Mouse (Mus musculus): ENCODE measurements at regions not wholly inside any gene's neighbourhood (a gene's known extent, or its start where the extent isn't known, plus 50 kb on each side); places are given as distances from the start of the nearest gene placed in this dataset.
A peak's percentile ranks its signal among the peaks of the same experiment; 100 is the strongest.

GRCm38 (mm10) chr5:111506821-111507220 is 89.7 kb downstream of the Mn1 start:
- Histone ChIP-seq H3K4me3 (ENCODE audit: control insufficient read depth, insufficient read depth, low read length) (no peak overlapping the region), H3K27me3 (ENCODE audit: control insufficient read depth, insufficient read depth, low read length) (no peaks in the 10 kb centered on the region), H3K27ac (ENCODE audit: control insufficient read depth, insufficient read depth, low read length) (no peak overlapping the region), H3K36me3 (ENCODE audit: control insufficient read depth, insufficient read depth, low read length) (no peaks in the 10 kb centered on the region), H3K4me1 (replicated peaks; ENCODE audit: control insufficient read depth, insufficient read depth, low read length) (peaks cover 56% of the 10 kb centered on the region)
- TF ChIP-seq CTCF (IDR thresholded peaks at IDR 0.05; ENCODE audit: borderline replicate concordance, control insufficient read depth, extremely low read depth, insufficient read depth, low read length, poor library complexity), result no peak
- no peak for TF ChIP-seq POLR2A (IDR thresholded peaks at IDR 0.05; ENCODE audit: control insufficient read depth, extremely low read depth, insufficient read depth, low read length, poor library complexity)
- DNase-seq, result no peak
- WGBS, result 85% methylated on average over 6 of the region's 6 CpGs

- H3K27ac ChIP-seq (ENCODE audit: control insufficient read depth, insufficient read depth, low read length), result no peak overlapping the region
- peaks cover 55% of the 10 kb centered on the region for H3K4me1 ChIP-seq (replicated peaks; ENCODE audit: control insufficient read depth, insufficient read depth, low read length)
- H3K4me3 ChIP-seq (ENCODE audit: control insufficient read depth, insufficient read depth, low read length), result no peak overlapping the region
- H3K36me3 ChIP-seq (ENCODE audit: control insufficient read depth, insufficient read depth, low read length), result no peaks in the 10 kb centered on the region
- TF ChIP-seq CTCF (IDR thresholded peaks at IDR 0.05; ENCODE audit: borderline replicate concordance, control insufficient read depth, extremely low read depth, insufficient read depth, low read length, poor library complexity) (no peak), POLR2A (IDR thresholded peaks at IDR 0.05; ENCODE audit: control insufficient read depth, extremely low read depth, insufficient read depth, low read length, poor library complexity) (no peak)
- DNase-seq, result no peak
- WGBS, result 89% methylated on average over 2 of the region's 2 CpGs
- H3K27me3 ChIP-seq (ENCODE audit: control insufficient read depth, insufficient read depth, low read length), result no peaks in the 10 kb centered on the region
Observed at GRCm38 (mm10) chr5:111507332-111507731, 90.2 kb downstream of the Mn1 start.

- no peaks in the 10 kb centered on the region for H3K36me3 ChIP-seq (ENCODE audit: control insufficient read depth, insufficient read depth, low read length)
- peaks cover 55% of the 10 kb centered on the region for H3K4me1 ChIP-seq (replicated peaks; ENCODE audit: control insufficient read depth, insufficient read depth, low read length)
- TF ChIP-seq CTCF (IDR thresholded peaks at IDR 0.05; ENCODE audit: borderline replicate concordance, control insufficient read depth, extremely low read depth, insufficient read depth, low read length, poor library complexity) (no peak), POLR2A (IDR thresholded peaks at IDR 0.05; ENCODE audit: control insufficient read depth, extremely low read depth, insufficient read depth, low read length, poor library complexity) (peak; percentile 77; the same call in 1 of the 2 replicates)
- peak overlapping the region; percentile 60 for H3K4me3 ChIP-seq (ENCODE audit: control insufficient read depth, insufficient read depth, low read length)
- under 1% methylated on average over 21 of the region's 21 CpGs for WGBS
- peak; percentile 97 for DNase-seq
- H3K27me3 ChIP-seq (ENCODE audit: control insufficient read depth, insufficient read depth, low read length), result no peaks in the 10 kb centered on the region
- H3K27ac ChIP-seq (ENCODE audit: control insufficient read depth, insufficient read depth, low read length), result peak overlapping the region; percentile 94
Observed at GRCm38 (mm10) chr5:111509014-111509561, 91.9 kb downstream of the Mn1 start.

GRCm38 (mm10) chr5:111509575-111510057 is 92.5 kb downstream of the Mn1 start:
- Histone ChIP-seq H3K4me1 (replicated peaks; ENCODE audit: control insufficient read depth, insufficient read depth, low read length) (peaks cover 55% of the 10 kb centered on the region), H3K4me3 (ENCODE audit: control insufficient read depth, insufficient read depth, low read length) (peak overlapping the region; percentile 60), H3K27ac (ENCODE audit: control insufficient read depth, insufficient read depth, low read length) (peak overlapping the region; percentile 94), H3K36me3 (ENCODE audit: control insufficient read depth, insufficient read depth, low read length) (no peaks in the 10 kb centered on the region), H3K27me3 (ENCODE audit: control insufficient read depth, insufficient read depth, low read length) (no peaks in the 10 kb centered on the region)
- DNase-seq, result peak; percentile 62
- 2% methylated on average over 9 of the region's 9 CpGs for WGBS
- TF ChIP-seq POLR2A (IDR thresholded peaks at IDR 0.05; ENCODE audit: control insufficient read depth, extremely low read depth, insufficient read depth, low read length, poor library complexity), result no peak
- no peak for TF ChIP-seq CTCF (IDR thresholded peaks at IDR 0.05; ENCODE audit: borderline replicate concordance, control insufficient read depth, extremely low read depth, insufficient read depth, low read length, poor library complexity)

- H3K27ac ChIP-seq (ENCODE audit: control insufficient read depth, insufficient read depth, low read length), result peak overlapping the region; percentile 94
Observed at GRCm38 (mm10) chr5:111510183-111510878, 93.2 kb downstream of the Mn1 start.

GRCm38 (mm10) chr5:111510879-111511231 is 93.7 kb downstream of the Mn1 start:
- Histone ChIP-seq H3K36me3 (ENCODE audit: control insufficient read depth, insufficient read depth, low read length) (no peaks in the 10 kb centered on the region), H3K4me1 (replicated peaks; ENCODE audit: control insufficient read depth, insufficient read depth, low read length) (peaks cover 47% of the 10 kb centered on the region), H3K27ac (ENCODE audit: control insufficient read depth, insufficient read depth, low read length) (peak overlapping the region; percentile 94), H3K27me3 (ENCODE audit: control insufficient read depth, insufficient read depth, low read length) (no peaks in the 10 kb centered on the region), H3K4me3 (ENCODE audit: control insufficient read depth, insufficient read depth, low read length) (no peak overlapping the region)
- DNase-seq, result no peak
- WGBS, result 26% methylated on average over 6 of the region's 6 CpGs
- TF ChIP-seq CTCF (IDR thresholded peaks at IDR 0.05; ENCODE audit: borderline replicate concordance, control insufficient read depth, extremely low read depth, insufficient read depth, low read length, poor library complexity) (no peak), POLR2A (IDR thresholded peaks at IDR 0.05; ENCODE audit: control insufficient read depth, extremely low read depth, insufficient read depth, low read length, poor library complexity) (no peak)

More at GRCm38 (mm10) chr5:111510183-111510878, 93.2 kb downstream of the Mn1 start:
- H3K27me3 ChIP-seq (ENCODE audit: control insufficient read depth, insufficient read depth, low read length), result no peaks in the 10 kb centered on the region
- DNase-seq, result peak; percentile 62
- no peaks in the 10 kb centered on the region for H3K36me3 ChIP-seq (ENCODE audit: control insufficient read depth, insufficient read depth, low read length)
- TF ChIP-seq POLR2A (IDR thresholded peaks at IDR 0.05; ENCODE audit: control insufficient read depth, extremely low read depth, insufficient read depth, low read length, poor library complexity) (no peak), CTCF (IDR thresholded peaks at IDR 0.05; ENCODE audit: borderline replicate concordance, control insufficient read depth, extremely low read depth, insufficient read depth, low read length, poor library complexity) (no peak)
- H3K4me3 ChIP-seq (ENCODE audit: control insufficient read depth, insufficient read depth, low read length), result peak overlapping the region; percentile 60; the same call in 1 of the 2 replicates
- H3K4me1 ChIP-seq (replicated peaks; ENCODE audit: control insufficient read depth, insufficient read depth, low read length), result peaks cover 52% of the 10 kb centered on the region
- WGBS, result 13% methylated on average over 5 of the region's 5 CpGs
